Mouse (Mus musculus): ENCODE results near the gene 1700010B08Rik.

DNA sequence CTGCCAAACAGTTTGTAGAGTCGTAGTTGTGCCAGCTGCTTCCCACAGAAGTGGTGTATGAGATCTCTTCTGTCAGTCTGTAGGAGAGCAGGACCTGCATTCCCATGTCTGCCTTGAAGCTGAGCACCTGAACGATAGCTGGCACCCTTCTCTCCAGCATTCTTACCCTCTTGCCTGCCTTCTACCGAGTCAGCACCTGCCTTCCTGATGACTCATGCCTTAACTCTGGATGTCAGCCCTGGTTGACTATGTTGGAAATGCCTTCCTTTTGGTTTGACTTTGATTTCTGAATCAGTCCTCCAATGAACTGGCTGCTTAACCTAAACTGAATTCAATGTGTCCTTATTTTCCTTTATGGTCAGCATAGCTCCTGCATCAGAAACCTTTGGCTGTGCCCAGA, 20.4 kb upstream of the 1700010B08Rik start:
- TF ChIP-seq CTCF (conservative IDR thresholded peaks at IDR 0.05; ENCODE audit: low read length) (no peak), NANOG (IDR thresholded peaks at IDR 0.05; ENCODE audit: borderline replicate concordance, low read length) (no peak), POU5F1 (IDR thresholded peaks at IDR 0.05; ENCODE audit: borderline replicate concordance, low read length) (no peak)
